Mouse (Mus musculus) hindbrain, embryonic 12.5 days (tissue): ENCODE data around the gene 1700122O11Rik. TPM values are rescaled to one million over a fixed set of nuclear protein-coding genes. Genes with fewer than 3 reads are reported as not detected.
A peak's percentile ranks its signal among the peaks of the same experiment; 100 is the strongest.

Source experiments
- ATAC-seq: fragments of 200-750 bp; cut with Nextera tagmentation; 2 replicates; pipeline ENCODE4 v1.8.0; 2017; ENCODE audit warnings: moderate TSS enrichment; ENCODE audit not compliant: low FRiP score
- H3K27ac ChIP-seq: fragments of 300-500 bp; sonication (generic); 2 replicates; pipeline ENCODE4 v1.5.1; 2016; ENCODE audit warnings: mild to moderate bottlenecking
- H3K27me3 ChIP-seq: fragments of 300-500 bp; sonication (generic); 2 replicates; pipeline ENCODE4 v1.6.1; 2016; ENCODE audit warnings: mild to moderate bottlenecking
- H3K36me3 ChIP-seq: fragments of 300-500 bp; sonication (generic); 2 replicates; pipeline ENCODE4 v1.6.1; 2016; ENCODE audit warnings: mild to moderate bottlenecking
- H3K4me1 ChIP-seq: fragments of 300-500 bp; sonication (generic); 2 replicates; pipeline ENCODE4 v1.6.1; 2016
- H3K4me2 ChIP-seq: fragments of 300-500 bp; sonication (generic); replicated peaks from 2 replicates; pipeline ENCODE4 v1.6.1; 2016; ENCODE audit warnings: mild to moderate bottlenecking
- H3K4me3 ChIP-seq: fragments of 300-500 bp; sonication (generic); 2 replicates; pipeline ENCODE4 v1.5.1; 2016; ENCODE audit warnings: mild to moderate bottlenecking
- H3K9ac ChIP-seq: fragments of 300-500 bp; sonication (generic); 2 replicates; pipeline ENCODE4 v1.6.1; 2016; ENCODE audit warnings: mild to moderate bottlenecking, moderate library complexity
- H3K9me3 ChIP-seq: fragments of 300-500 bp; sonication (generic); replicated peaks from 2 replicates; pipeline ENCODE4 v1.6.1; 2016; ENCODE audit warnings: mild to moderate bottlenecking
- WGBS: fragments of 180-500 bp; shearing (Covaris S2); methylation state at CpG from one replicate; pipeline ENCODE4 v1.1.7; 2016; 5-methylcytosine and 5-hydroxymethylcytosine counted together
- polyA plus RNA-seq: library from polyadenylated mRNA; unstranded; fragments of >200 nt; fragmentation: Nextera tagmentation; extraction: Ambion mirVana; gene quantifications from 2 replicates; pipeline ENCODE4 v1.2.1, GENCODE M21; 2016

Gene 1700122O11Rik
- polyA plus RNA-seq, 1 experiment from 2014 or later: not detected

DNA sequence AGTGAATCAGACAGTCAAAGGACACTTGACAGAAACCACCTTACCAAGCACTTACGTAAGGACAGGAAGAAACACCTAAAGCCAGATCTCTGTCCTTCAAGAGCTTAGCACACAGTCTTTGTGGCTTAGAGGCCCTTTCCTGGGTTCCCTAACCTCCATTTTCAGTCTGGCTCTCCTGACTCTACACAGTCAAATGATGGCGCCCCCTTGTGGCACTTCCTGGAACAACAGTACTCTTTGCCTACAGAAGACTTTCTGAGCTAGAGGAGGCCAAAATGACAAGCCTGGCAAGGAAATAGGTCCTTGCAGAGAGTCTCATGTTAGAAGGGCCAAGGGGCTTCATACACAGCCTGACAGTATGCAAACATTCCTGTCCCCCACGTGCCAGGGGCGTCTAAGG is 7.5 kb upstream of the 1700122O11Rik start:
- peaks cover 2% of the 10 kb centered on the region; the same call in 1 of the 2 replicates for H3K27me3 ChIP-seq
- no peaks in the 10 kb centered on the region for H3K9me3 ChIP-seq
- H3K4me1 ChIP-seq: peaks cover 9% of the 10 kb centered on the region
- H3K4me3 ChIP-seq: no peak overlapping the region
- no peak overlapping the region for H3K4me2 ChIP-seq
- no peak overlapping the region for H3K27ac ChIP-seq
- no peaks in the 10 kb centered on the region for H3K36me3 ChIP-seq
- ATAC-seq: no peak
- WGBS: 35% methylated on average over 4 of the region's 4 CpGs
- H3K9ac ChIP-seq: no peak overlapping the region

DNA sequence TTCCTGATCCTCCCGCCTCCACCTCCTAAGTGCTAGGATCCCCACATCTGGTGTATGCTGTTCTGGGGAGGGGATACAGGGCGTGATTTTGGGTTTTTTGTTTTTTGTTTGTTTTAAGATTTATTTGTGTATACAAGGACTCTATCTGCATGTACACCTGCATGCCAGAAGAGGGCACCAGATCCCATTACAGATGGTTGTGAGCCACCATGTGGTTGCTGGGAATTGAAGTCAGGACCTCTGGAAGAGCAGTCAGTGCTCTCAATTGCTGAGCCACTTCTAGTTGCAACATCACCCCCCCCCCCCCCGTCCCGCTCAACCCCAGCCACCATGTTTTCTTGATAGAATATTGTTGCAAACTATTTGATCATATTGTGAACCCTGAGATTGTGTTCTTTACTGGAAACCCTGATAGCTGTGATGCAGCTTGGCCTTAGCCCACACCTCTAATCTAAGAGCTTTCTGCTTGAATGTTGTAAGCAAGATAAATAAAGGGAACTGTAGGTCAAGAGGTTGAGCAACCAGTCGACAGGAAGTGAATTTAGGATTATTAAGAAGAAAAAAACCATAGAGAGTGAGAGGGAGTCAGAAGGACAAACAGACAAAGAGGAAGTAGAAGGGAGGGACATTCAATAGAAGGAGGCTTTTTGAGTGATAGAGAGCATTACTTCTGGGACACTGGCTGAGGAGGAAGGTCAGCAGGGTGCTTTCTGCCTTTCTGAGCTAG is 5.2 kb upstream of the 1700122O11Rik start:
- WGBS: 85% methylated on average over 5 of the region's 5 CpGs

DNA sequence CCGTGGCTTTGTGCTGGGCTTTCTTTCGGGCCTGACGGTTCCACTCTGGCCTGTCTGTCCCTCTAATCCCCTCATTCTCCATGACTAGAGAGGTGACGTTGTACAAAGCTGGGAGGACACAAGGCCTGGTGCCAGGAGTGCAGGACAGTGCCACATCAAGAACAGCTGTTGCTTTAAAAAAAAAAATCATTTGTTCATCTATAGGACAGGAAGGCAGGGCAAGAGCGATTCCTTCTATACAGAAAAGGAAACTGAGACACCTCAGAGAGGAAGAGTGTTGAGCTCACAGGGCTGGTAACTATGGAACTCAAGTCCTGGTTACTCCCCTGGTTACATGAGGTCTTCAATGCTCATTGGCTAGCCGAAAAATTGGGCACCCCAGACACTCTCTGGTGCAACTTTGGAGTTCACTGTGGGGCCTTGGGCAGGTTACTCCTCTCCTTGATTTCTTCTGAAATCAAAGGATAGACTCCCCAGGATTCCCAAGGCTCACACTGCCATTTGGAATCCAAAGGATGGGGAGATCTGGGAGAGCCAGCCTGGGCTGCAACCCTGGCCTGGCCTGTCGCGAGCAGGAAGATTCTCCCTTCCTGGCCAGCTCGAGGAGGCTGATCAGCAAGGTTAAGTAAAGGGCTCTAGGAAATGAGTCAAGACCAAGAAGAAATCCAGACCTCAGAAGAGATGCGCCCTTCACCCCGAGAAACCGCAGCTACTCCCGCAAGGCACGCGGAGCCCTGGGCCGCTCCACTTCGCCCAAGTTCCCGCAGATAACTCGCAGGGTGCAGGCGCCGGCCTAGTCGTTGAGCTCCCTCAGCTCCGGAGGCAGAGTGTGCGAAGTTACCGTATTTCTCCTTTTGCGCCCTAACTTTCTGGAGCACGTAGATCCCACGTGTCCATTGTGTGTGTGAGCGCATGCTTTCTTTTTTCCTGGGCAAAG is 3.5 kb upstream of the 1700122O11Rik start:
- Histone ChIP-seq H3K4me3 (no peak overlapping the region), H3K36me3 (no peaks in the 10 kb centered on the region), H3K9ac (no peak overlapping the region), H3K27ac (peak overlapping the region; percentile 70), H3K4me1 (peaks cover 23% of the 10 kb centered on the region), H3K9me3 (no peaks in the 10 kb centered on the region), H3K27me3 (peaks cover 8% of the 10 kb centered on the region), H3K4me2 (peak overlapping the region; percentile 33)
- peak; percentile 63 for ATAC-seq
- WGBS: 3% methylated on average over 28 of the region's 29 CpGs

More for the DNA sequence above, 5.2 kb upstream of the 1700122O11Rik start:
- H3K27me3 ChIP-seq: peaks cover 2% of the 10 kb centered on the region; the same call in 1 of the 2 replicates
- no peak overlapping the region for H3K4me3 ChIP-seq
- H3K36me3 ChIP-seq: no peaks in the 10 kb centered on the region
- peaks cover 23% of the 10 kb centered on the region for H3K4me1 ChIP-seq
- no peak overlapping the region for H3K9ac ChIP-seq
- no peaks in the 10 kb centered on the region for H3K9me3 ChIP-seq
- H3K4me2 ChIP-seq: no peak overlapping the region
- ATAC-seq: no peak
- H3K27ac ChIP-seq: no peak overlapping the region

DNA sequence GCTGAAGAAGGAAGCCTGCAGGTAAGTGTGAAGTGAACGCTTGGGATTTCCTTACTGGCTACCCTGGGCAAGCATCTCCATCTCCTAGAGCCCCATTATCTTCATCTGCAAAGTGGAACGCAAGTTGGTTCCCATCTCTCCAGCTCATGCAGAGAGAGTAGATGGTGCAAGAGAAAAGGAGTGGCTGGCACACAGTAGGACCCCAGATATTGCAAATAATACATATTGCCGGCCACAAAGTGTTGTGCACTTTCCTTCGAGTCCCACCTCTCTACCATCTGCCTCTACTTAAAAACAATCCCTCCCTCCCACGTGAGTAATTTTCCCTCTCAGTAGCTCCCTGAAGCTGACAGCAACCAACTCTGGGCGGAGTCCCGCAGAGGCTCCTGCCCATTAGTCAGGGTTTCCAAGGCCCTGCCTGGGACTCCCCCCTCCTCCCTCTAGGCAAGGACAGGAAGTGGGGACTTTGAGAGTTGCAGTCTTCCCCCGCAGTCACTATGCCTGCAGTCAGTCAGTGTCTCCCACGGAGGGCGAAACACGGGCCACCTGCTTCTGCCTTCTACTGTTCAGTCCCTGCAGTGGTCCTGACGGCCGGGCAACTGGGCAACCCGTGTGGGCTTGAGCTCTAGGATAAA is 1.3 kb upstream of the 1700122O11Rik start:
- Histone ChIP-seq H3K4me3 (no peak overlapping the region), H3K4me1 (peaks cover 23% of the 10 kb centered on the region), H3K27me3 (peaks cover 13% of the 10 kb centered on the region), H3K9ac (no peak overlapping the region), H3K36me3 (no peaks in the 10 kb centered on the region), H3K9me3 (no peaks in the 10 kb centered on the region), H3K4me2 (peak overlapping the region; percentile 40), H3K27ac (peak overlapping the region; percentile 60)
- 10% methylated on average over 14 of the region's 14 CpGs for WGBS
- ATAC-seq: peak; percentile 77

DNA sequence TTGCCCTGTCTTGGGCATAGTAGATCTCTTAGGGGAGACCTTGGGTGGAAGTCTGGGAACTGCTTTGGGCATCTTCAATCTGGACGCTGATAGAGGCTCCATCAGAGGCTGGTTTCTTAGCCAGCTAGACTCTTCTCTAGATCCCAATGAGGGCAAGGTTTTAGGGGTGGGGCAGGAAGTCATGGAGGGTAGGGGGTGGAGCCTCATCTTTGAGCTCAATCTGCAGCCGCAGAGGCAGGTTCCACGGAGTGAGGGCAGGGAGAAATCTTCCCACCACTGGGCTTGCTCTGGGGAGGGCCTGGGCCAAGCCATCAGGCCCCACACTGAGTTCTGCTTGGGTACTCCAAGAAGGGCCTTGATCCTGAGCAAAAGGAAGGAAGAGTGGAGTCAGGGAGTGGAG is 1.2 kb downstream of the 1700122O11Rik start:
- ATAC-seq: no peak
- Histone ChIP-seq H3K4me2 (no peak overlapping the region), H3K9ac (no peak overlapping the region), H3K4me3 (no peak overlapping the region), H3K4me1 (peaks cover 31% of the 10 kb centered on the region), H3K36me3 (no peaks in the 10 kb centered on the region), H3K27me3 (peaks cover 13% of the 10 kb centered on the region), H3K27ac (no peak overlapping the region), H3K9me3 (no peaks in the 10 kb centered on the region)
- WGBS: 58% methylated on average over 3 of the region's 3 CpGs

DNA sequence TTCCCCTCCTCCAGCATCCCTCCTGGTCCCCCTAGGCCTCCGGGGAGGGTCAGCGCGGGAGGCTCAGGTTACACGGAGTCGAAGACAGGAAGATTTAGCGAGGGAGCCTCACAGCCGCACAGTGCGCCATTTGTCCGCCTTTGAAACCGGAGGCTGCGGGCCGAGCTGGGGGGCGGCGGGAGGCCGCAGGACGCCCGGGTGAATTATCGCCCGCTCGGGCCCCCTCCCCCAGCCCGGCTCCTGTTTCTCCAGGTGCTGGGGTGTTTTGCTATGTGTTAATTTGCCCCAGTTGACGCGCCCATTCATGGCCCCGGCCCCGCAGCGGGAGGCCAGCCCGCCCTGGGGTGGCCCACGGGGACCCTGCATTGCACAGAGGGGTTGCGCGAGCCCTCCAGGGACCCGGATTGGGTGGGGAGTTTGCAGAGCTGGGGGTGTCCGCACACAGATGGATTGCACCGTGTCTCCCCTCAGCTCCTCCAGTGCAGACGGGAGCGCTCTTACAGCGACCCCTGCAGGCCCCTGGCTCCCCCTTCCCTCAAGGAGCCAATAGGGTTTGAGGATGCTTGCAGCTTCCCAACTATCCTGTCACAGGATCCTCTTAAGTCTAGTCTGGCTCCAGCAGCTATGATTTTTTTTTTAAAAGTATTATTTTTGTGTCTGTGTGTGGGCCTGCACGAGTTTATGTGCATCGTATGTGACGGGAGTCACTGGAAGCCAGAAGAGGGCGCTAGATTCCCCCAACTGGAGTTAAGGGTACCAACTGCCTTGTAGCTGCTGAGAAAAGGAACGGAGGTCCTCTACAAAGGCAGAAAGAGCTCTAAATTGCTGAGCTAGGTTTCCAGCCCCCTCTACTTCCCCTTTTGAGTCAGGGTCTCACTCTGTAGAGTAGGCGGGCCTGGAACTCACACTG is 6.3 kb downstream of the 1700122O11Rik start:
- H3K27me3 ChIP-seq: peaks cover 18% of the 10 kb centered on the region
- peak; percentile 73 for ATAC-seq
- 5% methylated on average over 41 of the region's 42 CpGs for whole genome bisulfite sequencing

DNA sequence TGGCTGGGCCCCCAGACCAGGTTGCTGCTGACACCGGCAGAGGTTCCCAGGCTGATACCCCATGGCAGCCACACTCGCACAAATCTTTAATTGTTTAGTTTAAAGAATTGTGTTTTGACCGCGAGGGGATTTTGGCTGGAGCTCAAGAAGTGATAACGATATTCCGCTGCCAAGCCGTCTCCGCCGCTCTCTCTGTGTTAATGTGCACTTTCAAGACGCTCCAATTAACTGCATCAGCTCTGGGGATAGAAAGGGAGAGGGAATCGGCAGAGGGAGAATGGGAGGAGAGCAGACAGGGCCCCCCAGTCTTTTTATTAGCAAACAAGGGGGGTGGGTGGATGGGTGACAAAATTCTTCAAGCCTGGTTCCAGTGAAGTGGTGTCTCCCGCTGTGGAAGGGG is 8.9 kb downstream of the 1700122O11Rik start:
- Histone ChIP-seq H3K4me1 (peaks cover 38% of the 10 kb centered on the region), H3K9ac (0 out of 2 replicates have a peak overlapping the region, but pooled peaks have one; percentile 27), H3K9me3 (no peaks in the 10 kb centered on the region), H3K36me3 (no peaks in the 10 kb centered on the region), H3K27ac (0 out of 2 replicates have a peak overlapping the region, but pooled peaks have one; percentile 23), H3K4me3 (no peak overlapping the region), H3K27me3 (peaks cover 15% of the 10 kb centered on the region), H3K4me2 (no peak overlapping the region)
- ATAC-seq: no peak
- 29% methylated on average over 12 of the region's 12 CpGs for WGBS

More for the DNA sequence above, 6.3 kb downstream of the 1700122O11Rik start:
- H3K4me2 ChIP-seq: peak overlapping the region; percentile 75
- H3K9ac ChIP-seq: peak overlapping the region; percentile 59
- peak overlapping the region; percentile 74 for H3K27ac ChIP-seq
- H3K4me1 ChIP-seq: peaks cover 39% of the 10 kb centered on the region
- H3K4me3 ChIP-seq: peak overlapping the region; percentile 36
- H3K36me3 ChIP-seq: no peaks in the 10 kb centered on the region
- no peaks in the 10 kb centered on the region for H3K9me3 ChIP-seq

DNA sequence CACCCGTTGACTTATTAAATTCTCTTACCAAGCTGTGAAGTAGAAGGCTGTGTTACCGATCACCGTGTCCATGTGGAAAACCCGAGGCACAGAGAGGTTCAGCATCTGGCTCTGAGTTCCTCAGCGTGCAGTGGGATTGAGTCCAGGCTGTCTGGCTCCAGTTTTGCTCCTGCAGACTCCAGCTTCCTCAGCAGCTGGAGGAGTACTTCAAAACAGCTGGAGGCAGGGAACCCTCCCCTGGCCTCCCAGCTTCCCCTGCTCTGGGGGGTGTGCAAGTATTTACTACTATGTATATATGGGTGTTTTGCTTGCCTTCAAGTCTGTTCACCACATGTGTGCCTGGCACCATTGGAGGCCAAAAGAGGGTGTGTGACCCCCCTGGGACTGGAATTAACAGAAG is 9.8 kb downstream of the 1700122O11Rik start:
- H3K27ac ChIP-seq: no peak overlapping the region
- no peaks in the 10 kb centered on the region for H3K9me3 ChIP-seq
- ATAC-seq: no peak
- 87% methylated on average over 5 of the region's 5 CpGs for WGBS
- no peak overlapping the region for H3K9ac ChIP-seq
- H3K27me3 ChIP-seq: peaks cover 17% of the 10 kb centered on the region
- no peak overlapping the region for H3K4me3 ChIP-seq
- no peaks in the 10 kb centered on the region for H3K36me3 ChIP-seq
- H3K4me2 ChIP-seq: no peak overlapping the region
- H3K4me1 ChIP-seq: peaks cover 43% of the 10 kb centered on the region

DNA sequence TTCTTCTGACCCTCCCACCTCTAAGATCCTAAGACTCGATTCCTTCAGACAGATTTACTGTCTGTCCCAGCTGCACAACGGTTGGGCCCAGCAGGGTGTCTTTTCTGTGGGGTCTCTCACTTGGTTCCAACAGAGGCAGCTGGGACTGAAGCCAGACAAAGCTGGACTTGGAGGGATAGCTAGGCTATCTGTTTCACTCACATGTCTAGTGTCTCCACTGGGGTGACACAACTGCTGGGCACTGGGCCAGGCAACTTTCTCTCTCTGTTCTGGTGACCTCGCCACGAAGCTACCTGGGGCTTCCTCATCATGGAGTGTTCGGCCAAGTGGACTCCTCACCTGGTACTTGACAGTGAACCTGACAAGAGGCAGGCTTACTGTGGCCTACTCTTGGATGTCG is 10.4 kb downstream of the 1700122O11Rik start:
- Histone ChIP-seq H3K27ac (no peak overlapping the region), H3K4me3 (no peak overlapping the region), H3K27me3 (peaks cover 17% of the 10 kb centered on the region), H3K4me1 (peaks cover 47% of the 10 kb centered on the region), H3K4me2 (no peak overlapping the region), H3K9ac (no peak overlapping the region), H3K36me3 (no peaks in the 10 kb centered on the region), H3K9me3 (no peaks in the 10 kb centered on the region)
- 75% methylated on average over 6 of the region's 6 CpGs for WGBS
- no peak for ATAC-seq

DNA sequence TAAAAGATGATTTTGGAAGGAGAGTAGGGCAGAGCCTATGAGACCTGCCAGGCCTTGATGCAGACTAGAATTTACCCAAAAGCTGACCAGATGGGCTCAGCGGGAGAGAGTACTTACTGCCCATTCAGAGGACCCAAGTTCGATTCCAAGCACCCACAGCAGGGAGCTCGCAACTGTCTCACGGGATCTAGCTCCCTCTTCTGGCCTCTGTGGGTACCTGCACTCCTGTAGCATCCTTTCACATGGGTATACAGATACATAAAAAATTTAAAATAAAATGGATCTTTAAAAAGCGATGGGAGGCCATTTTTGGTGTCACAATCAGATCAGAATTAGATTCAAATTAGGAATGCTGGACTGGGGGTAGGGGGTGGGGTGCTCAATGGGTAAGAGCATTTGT is 11.1 kb downstream of the 1700122O11Rik start:
- H3K27me3 ChIP-seq: peaks cover 18% of the 10 kb centered on the region
- no peak overlapping the region for H3K4me2 ChIP-seq
- no peak overlapping the region for H3K4me3 ChIP-seq
- peaks cover 46% of the 10 kb centered on the region for H3K4me1 ChIP-seq
- no peak overlapping the region for H3K27ac ChIP-seq
- H3K9ac ChIP-seq: no peak overlapping the region
- H3K36me3 ChIP-seq: no peaks in the 10 kb centered on the region
- H3K9me3 ChIP-seq: no peaks in the 10 kb centered on the region
- WGBS: 93% methylated on average over 5 of the region's 5 CpGs
- ATAC-seq: no peak

DNA sequence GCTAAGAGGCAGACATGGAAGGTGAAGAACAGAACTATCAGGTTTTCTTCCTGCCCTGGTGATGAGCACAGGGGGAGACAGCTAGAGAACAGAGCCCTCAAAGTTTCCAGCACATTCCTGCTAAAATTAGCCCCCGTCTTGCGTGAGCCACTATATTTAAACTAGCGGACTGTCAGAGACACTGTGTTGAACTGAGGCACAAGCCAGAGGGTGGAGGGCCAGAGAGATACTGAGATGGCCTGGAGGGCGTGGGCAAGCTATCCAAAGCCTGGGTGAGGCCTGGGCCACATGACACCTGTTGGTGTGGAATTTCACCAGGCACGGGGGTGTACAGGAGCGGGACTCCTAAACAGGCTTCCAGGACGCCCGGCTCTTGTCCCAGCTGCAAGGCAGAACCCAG is 14.0 kb downstream of the 1700122O11Rik start:
- 74% methylated on average over 8 of the region's 8 CpGs for WGBS
- no peak overlapping the region for H3K27ac ChIP-seq

More for the DNA sequence above, 14.0 kb downstream of the 1700122O11Rik start:
- Histone ChIP-seq H3K36me3 (no peaks in the 10 kb centered on the region), H3K4me3 (no peak overlapping the region), H3K4me1 (peaks cover 18% of the 10 kb centered on the region), H3K27me3 (peaks cover 18% of the 10 kb centered on the region), H3K9me3 (no peaks in the 10 kb centered on the region), H3K4me2 (no peak overlapping the region), H3K9ac (no peak overlapping the region)
- ATAC-seq: no peak
